Mouse (Mus musculus): ENCODE results near the gene Fancc. TPM values are rescaled to one million over a fixed set of nuclear protein-coding genes. Genes with fewer than 3 reads are reported as not detected.

The Fancc gene
- polyA plus RNA-seq, 1 experiment: 8.1 TPM

DNA sequence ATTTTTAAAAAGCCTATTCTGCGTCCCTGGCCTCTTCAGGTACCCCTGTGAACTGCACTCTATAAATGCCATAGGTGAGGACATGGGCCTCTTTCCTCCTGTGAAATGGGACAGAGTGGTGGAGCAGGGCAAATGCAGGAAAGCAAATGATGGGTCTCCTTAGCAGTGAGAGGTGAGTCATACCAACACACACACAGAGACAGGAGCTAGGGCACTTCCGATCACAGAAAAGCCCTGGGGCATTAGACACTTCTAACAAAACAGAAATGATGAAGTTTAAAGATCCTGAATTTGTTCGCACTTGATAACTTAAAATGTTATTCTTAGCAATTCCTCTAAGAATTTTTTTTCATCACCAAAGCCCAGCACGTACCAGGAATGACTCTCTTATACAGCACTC is 157.1 kb downstream of the Fancc start:
- H3K27me3 ChIP-seq (ENCODE audit: control insufficient read depth, insufficient read depth, insufficient read length): no peaks in the 10 kb centered on the region

DNA sequence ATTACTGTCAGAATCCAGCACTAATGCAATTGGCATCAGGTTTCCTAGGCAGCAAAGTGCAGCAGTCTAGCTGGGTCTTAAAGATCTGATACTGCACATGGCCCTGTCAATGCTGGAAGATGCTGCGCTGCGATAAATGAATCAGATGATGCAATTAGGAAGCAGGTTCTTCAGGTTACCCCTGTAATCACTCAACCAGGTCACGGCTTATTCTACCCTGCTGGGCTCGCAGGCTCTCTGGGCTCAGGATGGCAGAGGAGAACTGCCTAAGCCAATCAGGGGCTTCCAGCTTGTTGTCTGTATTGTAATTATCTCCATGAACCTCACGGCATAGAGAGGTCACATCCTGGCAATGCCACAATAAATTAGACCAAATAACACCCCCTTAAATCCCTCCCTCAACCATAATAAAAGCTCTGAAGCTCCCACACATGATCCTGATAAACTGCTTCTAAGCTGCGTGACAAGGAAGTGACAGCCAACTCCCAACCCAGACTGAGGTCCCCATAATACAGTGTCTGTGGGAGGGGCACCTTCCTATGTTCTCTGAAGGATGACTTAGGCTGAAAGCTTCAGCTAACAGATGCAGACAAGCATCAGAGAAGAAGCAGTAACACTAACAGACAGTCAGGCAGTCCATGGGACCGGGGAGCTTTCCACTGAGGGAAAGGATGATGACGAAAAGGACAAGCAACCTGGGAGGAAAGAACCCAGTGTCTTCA is 159.7 kb downstream of the Fancc start:
- Histone ChIP-seq H3ac (ENCODE audit: control insufficient read depth, insufficient read length) (no peak overlapping the region), H3K27me3 (ENCODE audit: control insufficient read depth, insufficient read depth, insufficient read length) (no peaks in the 10 kb centered on the region), H3K4me3 (no peak overlapping the region), H3K4me2 (ENCODE audit: low read depth) (no peak overlapping the region), H3K79me2 (ENCODE audit: control insufficient read depth, insufficient read depth) (no peaks in the 10 kb centered on the region), H3K36me3 (ENCODE audit: control insufficient read depth, insufficient read depth) (no peaks in the 10 kb centered on the region)
- no peak for TF ChIP-seq SRF (IDR thresholded peaks at IDR 0.05; ENCODE audit: control insufficient read depth, insufficient read length, low read depth)
- TF ChIP-seq TCF3 (IDR thresholded peaks at IDR 0.05; ENCODE audit: insufficient read length, low read depth): no peak
- TF ChIP-seq REST (IDR thresholded peaks at IDR 0.05; ENCODE audit: insufficient read depth, insufficient read length): no peak
- no peak for TF ChIP-seq USF1 (IDR thresholded peaks at IDR 0.05; ENCODE audit: low read depth)
- no peak for TF ChIP-seq E2F4 (IDR thresholded peaks at IDR 0.05; ENCODE audit: insufficient read depth)
- no peak for TF ChIP-seq MYOG (IDR thresholded peaks at IDR 0.05; ENCODE audit: control insufficient read depth in 1 of 3, insufficient read depth in 1 of 3, insufficient read length in 2 of 3, low read depth in 2 of 3)
- TF ChIP-seq CEBPB (IDR thresholded peaks at IDR 0.05; ENCODE audit: insufficient read depth, poor library complexity, severe bottlenecking): no peak
- no peak for TF ChIP-seq MYOD1 (IDR thresholded peaks at IDR 0.05; ENCODE audit: control insufficient read depth in 1 of 3, insufficient read length in 2 of 3, low read depth in 2 of 3)
- no peak for TF ChIP-seq TCF12 (IDR thresholded peaks at IDR 0.05; ENCODE audit: insufficient read depth, poor library complexity, severe bottlenecking)
- no peak for TF ChIP-seq POLR2A (IDR thresholded peaks at IDR 0.05; ENCODE audit: insufficient read length, low read depth)
- no peak for TF ChIP-seq MAX (IDR thresholded peaks at IDR 0.05; ENCODE audit: low read depth)
- TF ChIP-seq POLR2AphosphoS2 (IDR thresholded peaks at IDR 0.05; ENCODE audit: insufficient read length, low read depth): no peak

More for the DNA sequence above, 157.1 kb downstream of the Fancc start:
- H3K4me2 ChIP-seq (ENCODE audit: low read depth): no peak overlapping the region
- TF ChIP-seq POLR2AphosphoS2 (IDR thresholded peaks at IDR 0.05; ENCODE audit: insufficient read length, low read depth) (no peak), TCF12 (IDR thresholded peaks at IDR 0.05; ENCODE audit: insufficient read depth, poor library complexity, severe bottlenecking) (no peak), CEBPB (IDR thresholded peaks at IDR 0.05; ENCODE audit: insufficient read depth, poor library complexity, severe bottlenecking) (no peak), REST (IDR thresholded peaks at IDR 0.05; ENCODE audit: insufficient read depth, insufficient read length) (no peak), MYOD1 (IDR thresholded peaks at IDR 0.05; ENCODE audit: control insufficient read depth in 1 of 3, insufficient read length in 2 of 3, low read depth in 2 of 3) (no peak), E2F4 (IDR thresholded peaks at IDR 0.05; ENCODE audit: insufficient read depth) (no peak), POLR2A (IDR thresholded peaks at IDR 0.05; ENCODE audit: insufficient read length, low read depth) (no peak), SRF (IDR thresholded peaks at IDR 0.05; ENCODE audit: control insufficient read depth, insufficient read length, low read depth) (no peak), USF1 (IDR thresholded peaks at IDR 0.05; ENCODE audit: low read depth) (no peak), TCF3 (IDR thresholded peaks at IDR 0.05; ENCODE audit: insufficient read length, low read depth) (no peak), MAX (IDR thresholded peaks at IDR 0.05; ENCODE audit: low read depth) (no peak), MYOG (IDR thresholded peaks at IDR 0.05; ENCODE audit: control insufficient read depth in 1 of 3, insufficient read depth in 1 of 3, insufficient read length in 2 of 3, low read depth in 2 of 3) (no peak)
- no peak overlapping the region for H3K4me3 ChIP-seq
- H3ac ChIP-seq (ENCODE audit: control insufficient read depth, insufficient read length): no peak overlapping the region
- H3K36me3 ChIP-seq (ENCODE audit: control insufficient read depth, insufficient read depth): no peaks in the 10 kb centered on the region
- no peaks in the 10 kb centered on the region for H3K79me2 ChIP-seq (ENCODE audit: control insufficient read depth, insufficient read depth)

DNA sequence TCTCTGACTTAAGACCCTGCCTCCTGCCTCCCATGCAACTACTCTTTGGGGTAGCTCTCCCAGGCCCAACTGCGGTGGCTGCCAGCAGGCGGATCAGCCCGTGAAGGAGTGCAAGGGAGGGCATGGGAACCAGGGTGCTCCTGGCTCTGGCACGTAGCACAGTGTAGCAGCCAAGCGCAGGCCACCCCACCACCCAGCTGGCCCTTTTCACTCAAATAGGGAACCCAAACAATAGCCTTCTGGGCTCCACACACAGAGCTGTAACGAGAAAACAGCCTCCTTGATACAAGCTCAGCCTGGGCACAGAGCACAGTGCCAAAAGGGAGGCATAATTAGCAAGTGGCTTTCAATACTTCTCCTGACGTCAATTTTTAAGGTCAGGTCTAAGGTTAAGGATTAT is 160.7 kb downstream of the Fancc start:
- no peaks in the 10 kb centered on the region for H3K36me3 ChIP-seq (ENCODE audit: control insufficient read depth, insufficient read depth)
- no peaks in the 10 kb centered on the region for H3K27me3 ChIP-seq (ENCODE audit: control insufficient read depth, insufficient read depth, insufficient read length)
- H3ac ChIP-seq (ENCODE audit: control insufficient read depth, insufficient read length): no peak overlapping the region
- no peak for TF ChIP-seq CEBPB (IDR thresholded peaks at IDR 0.05; ENCODE audit: insufficient read depth, poor library complexity, severe bottlenecking)
- TF ChIP-seq USF1 (IDR thresholded peaks at IDR 0.05; ENCODE audit: low read depth): no peak
- no peak for TF ChIP-seq MYOG (IDR thresholded peaks at IDR 0.05; ENCODE audit: control insufficient read depth in 1 of 3, insufficient read depth in 1 of 3, insufficient read length in 2 of 3, low read depth in 2 of 3)
- no peak for TF ChIP-seq TCF12 (IDR thresholded peaks at IDR 0.05; ENCODE audit: insufficient read depth, poor library complexity, severe bottlenecking)
- no peak for TF ChIP-seq E2F4 (IDR thresholded peaks at IDR 0.05; ENCODE audit: insufficient read depth)
- TF ChIP-seq REST (IDR thresholded peaks at IDR 0.05; ENCODE audit: insufficient read depth, insufficient read length): no peak
- no peak for TF ChIP-seq POLR2AphosphoS2 (IDR thresholded peaks at IDR 0.05; ENCODE audit: insufficient read length, low read depth)
- no peak for TF ChIP-seq MAX (IDR thresholded peaks at IDR 0.05; ENCODE audit: low read depth)
- TF ChIP-seq SRF (IDR thresholded peaks at IDR 0.05; ENCODE audit: control insufficient read depth, insufficient read length, low read depth): no peak
- no peak for TF ChIP-seq TCF3 (IDR thresholded peaks at IDR 0.05; ENCODE audit: insufficient read length, low read depth)
- TF ChIP-seq POLR2A (IDR thresholded peaks at IDR 0.05; ENCODE audit: insufficient read length, low read depth): no peak
- no peak for TF ChIP-seq MYOD1 (IDR thresholded peaks at IDR 0.05; ENCODE audit: control insufficient read depth in 1 of 3, insufficient read length in 2 of 3, low read depth in 2 of 3)
- no peak overlapping the region for H3K4me3 ChIP-seq
- H3K4me2 ChIP-seq (ENCODE audit: low read depth): no peak overlapping the region
- H3K79me2 ChIP-seq (ENCODE audit: control insufficient read depth, insufficient read depth): no peaks in the 10 kb centered on the region

DNA sequence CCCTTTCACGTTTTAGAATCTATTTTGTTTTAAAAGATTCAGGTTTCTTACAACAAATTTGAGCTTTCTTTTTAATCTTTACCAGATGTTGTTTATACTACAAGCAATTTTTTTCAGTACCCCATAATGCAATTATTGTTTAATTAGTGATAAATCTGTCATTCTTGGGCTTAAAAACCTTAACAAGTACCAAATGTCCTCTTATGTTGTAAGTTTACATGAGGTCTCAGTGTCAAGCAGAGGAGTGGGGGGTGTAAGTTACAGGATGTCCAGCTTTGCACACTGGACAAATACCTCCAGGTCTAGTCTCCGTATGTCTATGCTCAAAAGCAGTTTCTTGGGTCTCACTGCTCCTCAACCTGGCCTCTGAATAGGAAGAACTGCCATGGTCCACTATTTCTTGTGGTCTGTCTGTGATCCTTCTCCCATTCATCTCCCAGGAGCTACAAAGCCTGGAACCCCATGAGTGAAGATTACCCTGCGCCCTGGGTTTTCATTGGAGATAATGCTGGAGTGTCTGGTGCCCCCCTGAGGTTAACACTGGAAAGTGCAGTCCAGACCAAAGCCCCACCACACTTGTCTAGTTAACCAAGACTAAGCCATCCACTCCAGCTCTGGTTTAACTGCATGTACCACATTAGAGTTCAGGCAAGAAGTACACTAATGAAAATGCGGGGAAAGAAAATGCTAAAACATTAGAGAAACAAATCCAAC is 161.5 kb downstream of the Fancc start:
- TF ChIP-seq REST (IDR thresholded peaks at IDR 0.05; ENCODE audit: insufficient read depth, insufficient read length): no peak
- no peak for TF ChIP-seq POLR2AphosphoS2 (IDR thresholded peaks at IDR 0.05; ENCODE audit: insufficient read length, low read depth)
- TF ChIP-seq POLR2A (IDR thresholded peaks at IDR 0.05; ENCODE audit: insufficient read length, low read depth): no peak
- TF ChIP-seq SRF (IDR thresholded peaks at IDR 0.05; ENCODE audit: control insufficient read depth, insufficient read length, low read depth): no peak
- no peak for TF ChIP-seq USF1 (IDR thresholded peaks at IDR 0.05; ENCODE audit: low read depth)
- no peak for TF ChIP-seq MYOG (IDR thresholded peaks at IDR 0.05; ENCODE audit: control insufficient read depth in 1 of 3, insufficient read depth in 1 of 3, insufficient read length in 2 of 3, low read depth in 2 of 3)
- TF ChIP-seq CEBPB (IDR thresholded peaks at IDR 0.05; ENCODE audit: insufficient read depth, poor library complexity, severe bottlenecking): no peak
- no peak for TF ChIP-seq MAX (IDR thresholded peaks at IDR 0.05; ENCODE audit: low read depth)
- no peak for TF ChIP-seq E2F4 (IDR thresholded peaks at IDR 0.05; ENCODE audit: insufficient read depth)
- no peak for TF ChIP-seq TCF12 (IDR thresholded peaks at IDR 0.05; ENCODE audit: insufficient read depth, poor library complexity, severe bottlenecking)
- no peak for TF ChIP-seq TCF3 (IDR thresholded peaks at IDR 0.05; ENCODE audit: insufficient read length, low read depth)
- TF ChIP-seq MYOD1 (IDR thresholded peaks at IDR 0.05; ENCODE audit: control insufficient read depth in 1 of 3, insufficient read length in 2 of 3, low read depth in 2 of 3): no peak
- H3K27me3 ChIP-seq (ENCODE audit: control insufficient read depth, insufficient read depth, insufficient read length): no peaks in the 10 kb centered on the region
- no peaks in the 10 kb centered on the region for H3K36me3 ChIP-seq (ENCODE audit: control insufficient read depth, insufficient read depth)
- H3ac ChIP-seq (ENCODE audit: control insufficient read depth, insufficient read length): no peak overlapping the region
- no peak overlapping the region for H3K4me2 ChIP-seq (ENCODE audit: low read depth)
- no peaks in the 10 kb centered on the region for H3K79me2 ChIP-seq (ENCODE audit: control insufficient read depth, insufficient read depth)
- H3K4me3 ChIP-seq: no peak overlapping the region

Measured in myocyte (in vitro differentiated cells).